Mouse (Mus musculus) hindbrain, embryonic 14.5 days (tissue): ENCODE data around the gene Olfr389. TPM values are rescaled to one million over a fixed set of nuclear protein-coding genes. Genes with fewer than 3 reads are reported as not detected.

Experiments
- ATAC-seq: fragments of 200-750 bp; cut with Nextera tagmentation; 2 replicates; pipeline ENCODE4 v1.8.0; 2017; ENCODE audit warnings: moderate number of reproducible peaks, mild to moderate bottlenecking, moderate TSS enrichment, moderate library complexity; ENCODE audit not compliant: low FRiP score
- DNase-seq: peaks from one replicate; pipeline ENCODE4 v3.0.0-alpha.2; 2015; ENCODE audit warnings: low spot score
- H3K27ac ChIP-seq: fragments of 300-500 bp; sonication (generic); 2 replicates; pipeline ENCODE4 v1.5.1; 2014; ENCODE audit warnings: mild to moderate bottlenecking, moderate library complexity
- H3K27me3 ChIP-seq: fragments of 300-500 bp; sonication (generic); 2 replicates; pipeline ENCODE4 v1.6.1; 2014; ENCODE audit warnings: mild to moderate bottlenecking, low read length, mixed read lengths; ENCODE audit not compliant: control insufficient read depth, insufficient read depth
- H3K36me3 ChIP-seq: fragments of 300-500 bp; sonication (generic); replicated peaks from 2 replicates; pipeline ENCODE4 v1.6.1; 2014; ENCODE audit not compliant: control insufficient read depth, insufficient read depth
- H3K4me1 ChIP-seq: fragments of 300-500 bp; sonication (generic); replicated peaks from 2 replicates; pipeline ENCODE4 v1.6.1; 2014; ENCODE audit warnings: antibody characterized with exemption, low read length, mixed read lengths; ENCODE audit not compliant: control insufficient read depth, insufficient read depth
- H3K4me2 ChIP-seq: fragments of 300-500 bp; sonication (generic); replicated peaks from 2 replicates; pipeline ENCODE4 v1.6.1; 2014; ENCODE audit warnings: mild to moderate bottlenecking, moderate library complexity
- H3K4me3 ChIP-seq: fragments of 300-500 bp; sonication (generic); replicated peaks from 2 replicates; pipeline ENCODE4 v1.5.1; 2014; ENCODE audit warnings: mild to moderate bottlenecking, low read length
- H3K9ac ChIP-seq: fragments of 300-500 bp; sonication (generic); 2 replicates; pipeline ENCODE4 v1.6.1; 2014
- H3K9me3 ChIP-seq: fragments of 300-500 bp; sonication (generic); 2 replicates; pipeline ENCODE4 v1.6.1; 2016; ENCODE audit warnings: low read length; ENCODE audit not compliant: control insufficient read depth
- WGBS: fragments of 180-500 bp; shearing (Covaris S2); extraction: QIAGEN DNeasy Blood & Tissue Kit; methylation state at CpG from one replicate; pipeline ENCODE4 v1.1.7; 2014; 5-methylcytosine and 5-hydroxymethylcytosine counted together
- polyA plus RNA-seq: library from polyadenylated mRNA; unstranded; fragments of >200 nt; fragmentation: Nextera tagmentation; extraction: Ambion mirVana; gene quantifications from 2 replicates; pipeline ENCODE4 v1.2.1, GENCODE M21; 2014

The Olfr389 gene
- not detected in 2 replicates for polyA plus RNA-seq

- WGBS: 91% methylated on average over 1 of the region's 1 CpGs
- Histone ChIP-seq H3K27ac (no peak within 1 kb of the TSS), H3K4me2 (no peak within 1 kb of the TSS), H3K36me3 (no peaks in the 10 kb centered on the region), H3K27me3 (no peaks in the 10 kb centered on the region), H3K9me3 (peaks cover 14% of the 10 kb centered on the region; the same call in 1 of the 2 replicates), H3K9ac (no peak within 1 kb of the TSS), H3K4me3 (no peak within 1 kb of the TSS), H3K4me1 (no peaks in the 10 kb centered on the region)
- ATAC-seq (no peak), DNase-seq (no peak)
Measured at GRCm38 (mm10) chr11:73780613-73781012, at the start of gene Olfr389. Olfr389 (minus strand) TSS chr11:73780713.

GRCm38 (mm10) chr11:73816949-73817348 is 36.4 kb upstream of the Olfr389 start, which contains the start of gene Olfr392:
Olfr392 (minus strand) TSS chr11:73817049.
- Histone ChIP-seq H3K27me3 (no peaks in the 10 kb centered on the region), H3K4me1 (no peaks in the 10 kb centered on the region), H3K27ac (no peak within 1 kb of the TSS), H3K9me3 (peaks cover 10% of the 10 kb centered on the region), H3K36me3 (no peaks in the 10 kb centered on the region), H3K9ac (no peak within 1 kb of the TSS), H3K4me2 (no peak within 1 kb of the TSS), H3K4me3 (no peak within 1 kb of the TSS)
- no peak for ATAC-seq
- DNase-seq: no peak
- WGBS: 96% methylated on average over 1 of the region's 1 CpGs

- no peak for ATAC-seq
- WGBS: 44% methylated on average over 1 of the region's 1 CpGs
Measured at GRCm38 (mm10) chr11:73802952-73803351, 22.4 kb upstream of the Olfr389 start, which contains the start of gene Olfr391-ps. Olfr391-ps (minus strand) TSS chr11:73803052.

GRCm38 (mm10) chr11:73782664-73783063 is 2.2 kb upstream of the Olfr389 start, which contains the start of gene Olfr390:
Olfr390 (plus strand) TSS chr11:73782964.
- H3K4me3 ChIP-seq: no peak within 1 kb of the TSS
- H3K4me2 ChIP-seq: no peak within 1 kb of the TSS
- H3K36me3 ChIP-seq: no peaks in the 10 kb centered on the region
- H3K9me3 ChIP-seq: 0 out of 2 replicates have a peak, but pooled peaks cover 8% of the 10 kb centered on the region
- no peaks in the 10 kb centered on the region for H3K27me3 ChIP-seq
- H3K4me1 ChIP-seq: no peaks in the 10 kb centered on the region
- DNase-seq (no peak), ATAC-seq (no peak)
- 74% methylated on average over 1 of the region's 1 CpGs for WGBS
- H3K27ac ChIP-seq: no peak within 1 kb of the TSS
- no peak within 1 kb of the TSS for H3K9ac ChIP-seq

More at GRCm38 (mm10) chr11:73802952-73803351, 22.4 kb upstream of the Olfr389 start, which contains the start of gene Olfr391-ps:
- Histone ChIP-seq H3K27ac (no peak within 1 kb of the TSS), H3K4me1 (no peaks in the 10 kb centered on the region), H3K36me3 (no peaks in the 10 kb centered on the region), H3K27me3 (no peaks in the 10 kb centered on the region), H3K4me2 (no peak within 1 kb of the TSS), H3K9me3 (peaks cover 18% of the 10 kb centered on the region; the same call in 1 of the 2 replicates), H3K4me3 (no peak within 1 kb of the TSS), H3K9ac (no peak within 1 kb of the TSS)
- DNase-seq: no peak

GRCm38 (mm10) chr11:73759115-73759514 is 21.4 kb downstream of the Olfr389 start:
- H3K36me3 ChIP-seq: no peaks in the 10 kb centered on the region
- DNase-seq (no peak), ATAC-seq (no peak)
- H3K9me3 ChIP-seq: peaks cover 29% of the 10 kb centered on the region; the same call in 1 of the 2 replicates
- no peaks in the 10 kb centered on the region for H3K27me3 ChIP-seq
- no peak overlapping the region for H3K4me2 ChIP-seq
- no peak overlapping the region for H3K9ac ChIP-seq
- H3K4me3 ChIP-seq: no peak overlapping the region
- H3K27ac ChIP-seq: no peak overlapping the region
- H3K4me1 ChIP-seq: no peaks in the 10 kb centered on the region

Other genes starting within 250 kb of the Olfr389 start
- gene Olfr385, start 187.7 kb downstream of the Olfr389 start, polyA plus RNA-seq: not detected in 2 replicates
- gene Olfr384, start 182.1 kb downstream of the Olfr389 start, polyA plus RNA-seq: not detected in 2 replicates
- not detected in 2 replicates for gene Zfp735, start 91.9 kb downstream of the Olfr389 start, polyA plus RNA-seq
- gene Olfr390, start 2.3 kb upstream of the Olfr389 start, polyA plus RNA-seq: not detected in 2 replicates
- not detected in 2 replicates for gene Olfr391-ps, start 22.3 kb upstream of the Olfr389 start, polyA plus RNA-seq
- gene Olfr392, start 36.3 kb upstream of the Olfr389 start, polyA plus RNA-seq: not detected in 2 replicates
- gene Olfr393, start 70.7 kb upstream of the Olfr389 start, polyA plus RNA-seq: not detected in 2 replicates
- gene Olfr394, start 110.1 kb upstream of the Olfr389 start, polyA plus RNA-seq: not detected in 2 replicates
- gene Olfr395, start 128.6 kb upstream of the Olfr389 start, polyA plus RNA-seq: not detected in 2 replicates
- not detected in 2 replicates for gene Olfr23, start 156.0 kb upstream of the Olfr389 start, polyA plus RNA-seq
- not detected in 2 replicates for gene Olfr397, start 180.1 kb upstream of the Olfr389 start, polyA plus RNA-seq
- gene Olfr398, start 209.7 kb upstream of the Olfr389 start, polyA plus RNA-seq: not detected in 2 replicates